Mouse (Mus musculus) MEL (cell line): Measurements from ENCODE around the gene Gm10762. TPM values are rescaled to one million over a fixed set of nuclear protein-coding genes. Genes with fewer than 3 reads are reported as not detected.

Source experiments
- DNase-seq: peaks from one replicate; pipeline ENCODE4 v3.0.0; 2011; ENCODE audit warnings: low read depth, low spot score
- H3K27ac ChIP-seq: 2 replicates; pipeline ENCODE4 v1.5.1; 2012; ENCODE audit warnings: low read depth, mild to moderate bottlenecking, control low read depth, low read length, moderate library complexity; ENCODE audit not compliant: control insufficient read depth
- H3K27me3 ChIP-seq, 2 experiments: fragments of 150-350 bp in 1 of 2; sonication (generic) in 1 of 2; 2 replicates each; pipeline ENCODE4 v1.6.1; 2012; ENCODE audit warnings: low read length in 2 of 2, mild to moderate bottlenecking in 2 of 2, improper control_type of control experiment in 1 of 2, moderate library complexity in 1 of 2; ENCODE audit not compliant: insufficient read depth in 2 of 2, control insufficient read depth in 1 of 2
- H3K36me3 ChIP-seq, 2 experiments: 2 replicates each; pipeline ENCODE4 v1.6.1; 2012 to 2014; ENCODE audit warnings: low read length in 2 of 2, improper control_type of control experiment in 1 of 2, inconsistent platforms in 1 of 2, mild to moderate bottlenecking in 1 of 2; ENCODE audit not compliant: insufficient read depth in 2 of 2, control insufficient read depth in 1 of 2
- H3K4me1 ChIP-seq, 2 experiments: fragments of 150-350 bp in 1 of 2; sonication (generic) in 1 of 2; 2 replicates each; pipeline ENCODE4 v1.6.1; 2012; ENCODE audit warnings: low read length in 2 of 2, improper control_type of control experiment in 1 of 2, mild to moderate bottlenecking in 1 of 2; ENCODE audit not compliant: insufficient read depth in 2 of 2, control insufficient read depth in 1 of 2
- H3K4me3 ChIP-seq, 2 experiments: fragments of 150-350 bp in 1 of 2; sonication (generic) in 1 of 2; 2 replicates each; pipeline ENCODE4 v1.5.1; 2012; ENCODE audit warnings: low read depth in 2 of 2, low read length in 2 of 2, mild to moderate bottlenecking in 2 of 2, moderate library complexity in 2 of 2, control low read depth in 1 of 2, improper control_type of control experiment in 1 of 2; ENCODE audit not compliant: control insufficient read depth in 1 of 2, insufficient read depth in 1 of 2
- H3K79me2 ChIP-seq: 2 replicates; pipeline ENCODE4 v1.6.1; 2012; ENCODE audit warnings: mild to moderate bottlenecking, low read length, moderate library complexity; ENCODE audit not compliant: control insufficient read depth, poor library complexity, insufficient read depth
- H3K9ac ChIP-seq: 2 replicates; pipeline ENCODE4 v1.6.1; 2012; ENCODE audit warnings: low read depth, mild to moderate bottlenecking, control low read depth, low read length, moderate library complexity; ENCODE audit not compliant: control insufficient read depth, poor library complexity, severe bottlenecking
- H3K9me3 ChIP-seq: fragments of 150-350 bp; sonication (generic); replicated peaks from 2 replicates; pipeline ENCODE4 v1.6.1; 2012; ENCODE audit warnings: mild to moderate bottlenecking, low read length, improper control_type of control experiment, moderate library complexity; ENCODE audit not compliant: insufficient read depth
- BHLHE40 ChIP-seq: IDR thresholded peaks from 2 replicates; pipeline ENCODE4 v1.6.1; 2012; ENCODE audit warnings: low read depth, mild to moderate bottlenecking, inconsistent platforms, low read length, improper control_type of control experiment, borderline replicate concordance
- CHD1 ChIP-seq: IDR thresholded peaks from 2 replicates; pipeline ENCODE4 v1.6.1; 2012; ENCODE audit warnings: low read depth, mild to moderate bottlenecking, inconsistent platforms, low read length, improper control_type of control experiment
- CHD2 ChIP-seq: IDR thresholded peaks from 2 replicates; pipeline ENCODE4 v1.6.1; 2011; ENCODE audit warnings: low read length, improper control_type of control experiment
- CTCF ChIP-seq, 3 experiments: IDR thresholded peaks in 2 of 3; conservative IDR thresholded peaks in 1 of 3; 2 replicates each; pipeline ENCODE4 v1.5.1; 2011 to 2012; ENCODE audit warnings: low read length in 3 of 3, low read depth in 2 of 3, mild to moderate bottlenecking in 2 of 3, improper control_type of control experiment in 1 of 3, inconsistent platforms in 1 of 3, mixed read lengths in 1 of 3, moderate library complexity in 1 of 3; ENCODE audit not compliant: control insufficient read depth in 1 of 3, insufficient read depth in 1 of 3, poor library complexity in 1 of 3, severe bottlenecking in 1 of 3
- ELF1 ChIP-seq: IDR thresholded peaks from 2 replicates; pipeline ENCODE4 v1.6.1; 2014; ENCODE audit warnings: low read depth, mild to moderate bottlenecking, inconsistent platforms, low read length, improper control_type of control experiment, moderate library complexity
- ETS1 ChIP-seq: IDR thresholded peaks from 2 replicates; pipeline ENCODE4 v1.6.1; 2012; ENCODE audit warnings: low read depth, mild to moderate bottlenecking, inconsistent platforms, low read length, improper control_type of control experiment, moderate library complexity
- KAT2A ChIP-seq: conservative IDR thresholded peaks from 2 replicates; pipeline ENCODE4 v1.6.1; 2012; ENCODE audit warnings: low read depth, low read length, improper control_type of control experiment, inconsistent platforms
- MAX ChIP-seq: IDR thresholded peaks from 2 replicates; pipeline ENCODE4 v1.6.1; 2011; ENCODE audit warnings: low read length, improper control_type of control experiment
- MAZ ChIP-seq: IDR thresholded peaks from 2 replicates; pipeline ENCODE4 v1.6.1; 2012; ENCODE audit warnings: low read depth, mild to moderate bottlenecking, inconsistent platforms, low read length, improper control_type of control experiment
- MXI1 ChIP-seq: IDR thresholded peaks from 2 replicates; pipeline ENCODE4 v1.6.1; 2011; ENCODE audit warnings: mild to moderate bottlenecking, low read depth, low read length, improper control_type of control experiment
- MYB ChIP-seq: IDR thresholded peaks from 2 replicates; pipeline ENCODE4 v1.6.1; 2011; ENCODE audit warnings: mild to moderate bottlenecking, low read depth, low read length, improper control_type of control experiment
- MYC ChIP-seq: IDR thresholded peaks from 2 replicates; pipeline ENCODE4 v1.6.1; 2011; ENCODE audit warnings: low read depth, mild to moderate bottlenecking, low read length, improper control_type of control experiment, moderate library complexity
- POLR2A ChIP-seq, 2 experiments: IDR thresholded peaks; 2 replicates each; pipeline ENCODE4 v1.6.1; 2011 to 2012; ENCODE audit warnings: low read length in 2 of 2, mild to moderate bottlenecking in 2 of 2, control low read depth in 1 of 2, improper control_type of control experiment in 1 of 2, low read depth in 1 of 2, moderate library complexity in 1 of 2; ENCODE audit not compliant: control insufficient read depth in 1 of 2, insufficient read depth in 1 of 2, poor library complexity in 1 of 2
- POLR2AphosphoS2 ChIP-seq: IDR thresholded peaks from 2 replicates; pipeline ENCODE4 v1.6.1; 2011; ENCODE audit warnings: low read length, improper control_type of control experiment
- POLR2AphosphoS5 ChIP-seq: IDR thresholded peaks from 2 replicates; pipeline ENCODE4 v1.6.1; 2012; ENCODE audit warnings: low read depth, borderline replicate concordance, mild to moderate bottlenecking, inconsistent platforms, low read length, moderate library complexity, mixed read lengths
- RCOR1 ChIP-seq: IDR thresholded peaks from 2 replicates; pipeline ENCODE4 v1.6.1; 2012; ENCODE audit warnings: low read depth, mild to moderate bottlenecking, inconsistent platforms, low read length, improper control_type of control experiment
- SIN3A ChIP-seq: IDR thresholded peaks from 2 replicates; pipeline ENCODE4 v1.6.1; 2012; ENCODE audit warnings: low read length, improper control_type of control experiment, inconsistent platforms
- TAL1 ChIP-seq: IDR thresholded peaks from 2 replicates; pipeline ENCODE4 v1.6.1; 2012; ENCODE audit warnings: mild to moderate bottlenecking, inconsistent platforms, low read length, moderate library complexity, mixed read lengths
- UBTF ChIP-seq: IDR thresholded peaks from 2 replicates; pipeline ENCODE4 v1.6.1; 2012; ENCODE audit warnings: low read depth, mild to moderate bottlenecking, inconsistent platforms, low read length, improper control_type of control experiment, moderate library complexity, borderline replicate concordance; ENCODE audit not compliant: insufficient read depth
- USF1 ChIP-seq: IDR thresholded peaks from 2 replicates; pipeline ENCODE4 v1.6.1; 2014; ENCODE audit warnings: low read depth, mild to moderate bottlenecking, inconsistent platforms, low read length, improper control_type of control experiment, moderate library complexity
- ZC3H11A ChIP-seq: IDR thresholded peaks from 2 replicates; pipeline ENCODE4 v1.6.1; 2012; ENCODE audit warnings: low read depth, mild to moderate bottlenecking, inconsistent platforms, low read length, improper control_type of control experiment
- ZMIZ1 ChIP-seq: IDR thresholded peaks from 2 replicates; pipeline ENCODE4 v1.6.1; 2012; ENCODE audit warnings: low read depth, mild to moderate bottlenecking, inconsistent platforms, low read length, improper control_type of control experiment, moderate library complexity
- ZNF384 ChIP-seq: IDR thresholded peaks from 2 replicates; pipeline ENCODE4 v1.6.1; 2012; ENCODE audit warnings: low read depth, mild to moderate bottlenecking, inconsistent platforms, low read length, improper control_type of control experiment
- polyA plus RNA-seq, 2 experiments: library from polyadenylated mRNA; stranded (reverse) in 1 of 2; unstranded in 1 of 2; fragments of >175 nt in 1 of 2; fragments of >200 nt in 1 of 2; gene quantifications; 2 replicates each; pipeline versions ENCODE4 v1.2.1 to v1.2.4; 2012; ENCODE audit warnings: low replicate concordance in 2 of 2, low read depth in 1 of 2; ENCODE audit not compliant: insufficient read length in 2 of 2, insufficient read depth in 1 of 2, missing spikeins in 1 of 2
- total RNA-seq: library from RNA; depleted of rRNA; stranded (reverse); fragments of 300-350 nt; gene quantifications from 2 replicates; pipeline ENCODE4 v1.2.3, GENCODE M21; 2012

The Gm10762 gene
- total and polyA plus RNA-seq, 3 experiments, result 2.5 to 3.1 TPM; not detected in 1

DNA sequence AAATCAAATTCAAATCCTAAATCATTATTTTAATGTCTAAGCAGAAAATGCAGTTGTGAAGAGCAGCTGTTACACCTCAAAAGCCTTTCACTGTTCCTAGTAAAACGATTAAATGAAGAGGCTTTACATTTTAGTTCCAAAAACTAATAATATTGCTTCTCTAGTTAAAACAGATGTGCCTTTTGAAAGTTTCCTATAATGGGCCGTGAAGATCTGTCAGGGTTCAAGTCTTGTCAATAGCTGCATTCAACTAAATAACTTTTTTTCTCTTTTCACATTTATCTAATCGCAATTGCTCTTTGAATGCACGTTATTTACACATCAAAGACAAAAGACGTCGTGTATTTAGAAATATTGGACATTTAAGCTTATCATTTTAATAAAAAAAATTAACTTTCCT is 1.3 kb downstream of the Gm10762 start:
- no peaks in the 10 kb centered on the region for H3K9me3 ChIP-seq
- peaks cover 6 to 8% of the 10 kb centered on the region in 2 experiments for H3K4me1 ChIP-seq
- peaks cover 0 to 22% of the 10 kb centered on the region in 2 experiments; a peak in 2 of 4 replicates for H3K36me3 ChIP-seq
- H3K27ac ChIP-seq, result no peak overlapping the region
- no peak for DNase-seq
- H3K79me2 ChIP-seq, result peaks cover 10% of the 10 kb centered on the region
- no peaks in the 10 kb centered on the region for H3K27me3 ChIP-seq
- H3K4me3 ChIP-seq, result peak overlapping the region in 1 of 2 experiments; percentile 76; a peak in 2 of 4 replicates
- peak overlapping the region; percentile 68 for H3K9ac ChIP-seq
- TF ChIP-seq USF1, result no peak
- no peak for TF ChIP-seq POLR2A (IDR thresholded peaks at IDR 0.05; ENCODE audit: control insufficient read depth in 1 of 2, insufficient read depth in 1 of 2, low read depth in 1 of 2, low read length in 2 of 2, poor library complexity in 1 of 2)
- TF ChIP-seq CHD1, result peak; percentile 86; the same call in 1 of the 2 replicates
- TF ChIP-seq UBTF, result no peak
- TF ChIP-seq ZNF384, result 0 out of 2 replicates have a peak, but pooled peaks have one; percentile 28
- no peak for TF ChIP-seq CHD2

DNA sequence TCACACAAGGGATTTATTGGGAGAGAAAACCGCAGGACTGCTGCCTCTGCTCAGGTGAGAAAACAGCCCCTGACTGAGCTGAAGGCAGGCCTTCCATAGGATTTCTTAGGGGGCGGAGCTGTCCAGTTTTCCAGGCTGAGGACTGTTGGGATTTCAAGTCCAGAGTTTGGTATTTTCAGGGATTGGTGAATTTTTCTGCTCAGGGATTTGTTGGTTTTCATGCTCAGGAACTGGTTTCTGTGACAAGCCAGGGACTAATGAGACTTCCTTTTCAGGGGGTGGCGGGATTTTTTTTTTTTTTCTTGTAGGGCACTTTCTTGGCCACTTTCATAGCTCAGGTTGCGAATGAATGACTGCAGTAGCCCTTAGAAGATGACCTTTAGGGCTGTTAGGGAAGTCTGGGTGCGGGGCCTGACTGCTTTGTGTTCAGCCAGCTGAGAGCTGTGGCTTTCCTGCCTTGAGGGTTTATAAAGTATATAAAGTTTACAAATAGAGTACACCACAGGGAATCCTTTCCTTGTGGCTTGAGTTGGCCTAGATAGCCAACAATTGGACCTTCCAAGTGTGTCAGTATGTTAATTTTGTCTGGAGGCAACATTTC is 1.9 kb downstream of the Gm10762 start:
- peaks cover 0 to 20% of the 10 kb centered on the region in 2 experiments; a peak in 2 of 4 replicates for H3K36me3 ChIP-seq
- peaks cover 10% of the 10 kb centered on the region for H3K79me2 ChIP-seq
- H3K4me1 ChIP-seq, result peaks cover 6 to 8% of the 10 kb centered on the region in 2 experiments
- TF ChIP-seq SIN3A (no peak), ZNF384 (peak; percentile 55)
- H3K9ac ChIP-seq, result peak overlapping the region; percentile 37
- no peaks in the 10 kb centered on the region for H3K9me3 ChIP-seq
- H3K27ac ChIP-seq, result no peak overlapping the region
- no peak for DNase-seq
- H3K4me3 ChIP-seq, result no peak overlapping the region
- no peaks in the 10 kb centered on the region for H3K27me3 ChIP-seq

DNA sequence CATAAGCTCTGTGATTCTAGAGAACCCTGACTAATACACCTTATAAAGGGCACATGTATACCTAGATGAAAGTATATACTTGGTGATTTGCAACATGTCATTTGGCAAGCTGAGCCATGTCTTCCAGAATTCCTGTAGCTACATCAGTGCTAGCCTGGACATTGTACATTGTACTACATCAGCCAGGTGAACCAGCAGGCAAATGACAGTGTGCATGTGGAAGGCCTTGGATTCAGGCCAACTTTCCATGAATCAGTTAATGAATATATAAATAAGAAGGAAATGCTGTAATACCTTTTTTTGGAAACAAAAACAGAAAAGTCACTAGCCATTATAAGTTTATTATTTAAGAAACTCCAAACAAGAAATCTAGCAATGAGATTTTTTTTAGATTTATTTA is 13.3 kb downstream of the Gm10762 start:
- H3K9me3 ChIP-seq, result no peaks in the 10 kb centered on the region
- H3K4me1 ChIP-seq, result no peaks in the 10 kb centered on the region
- no peak for DNase-seq
- H3K27me3 ChIP-seq, result peaks cover 0 to 2% of the 10 kb centered on the region in 2 experiments; a peak in 2 of 4 replicates
- TF ChIP-seq MYB (no peak), KAT2A (no peak), MYC (no peak), UBTF (no peak), CTCF (IDR thresholded peaks at IDR 0.05 in 2 of 3, conservative IDR thresholded peaks at IDR 0.05 in 1 of 3; ENCODE audit: control insufficient read depth in 1 of 3, insufficient read depth in 1 of 3, low read depth in 2 of 3, low read length in 3 of 3, poor library complexity in 1 of 3, severe bottlenecking in 1 of 3) (no peak), MAZ (no peak), MAX (no peak), TAL1 (no peak), POLR2A (IDR thresholded peaks at IDR 0.05; ENCODE audit: control insufficient read depth in 1 of 2, insufficient read depth in 1 of 2, low read depth in 1 of 2, low read length in 2 of 2, poor library complexity in 1 of 2) (no peak), POLR2AphosphoS2 (no peak), ZMIZ1 (no peak), POLR2AphosphoS5 (no peak), ZC3H11A (no peak), MXI1 (no peak), ETS1 (no peak), ELF1 (no peak), BHLHE40 (no peak), RCOR1 (no peak)
- H3K79me2 ChIP-seq, result no peaks in the 10 kb centered on the region
- H3K4me3 ChIP-seq, result no peak overlapping the region
- no peak overlapping the region for H3K27ac ChIP-seq
- no peak overlapping the region for H3K9ac ChIP-seq
- no peaks in the 10 kb centered on the region for H3K36me3 ChIP-seq
